Mouse (Mus musculus) testis, postnatal 10 days (tissue): ENCODE data around the gene Tmem38b.

Experiments used
- DNase-seq: peaks from one replicate; pipeline ENCODE4 v3.0.0; 2021; ENCODE audit warnings: low spot score

The Tmem38b gene

DNA sequence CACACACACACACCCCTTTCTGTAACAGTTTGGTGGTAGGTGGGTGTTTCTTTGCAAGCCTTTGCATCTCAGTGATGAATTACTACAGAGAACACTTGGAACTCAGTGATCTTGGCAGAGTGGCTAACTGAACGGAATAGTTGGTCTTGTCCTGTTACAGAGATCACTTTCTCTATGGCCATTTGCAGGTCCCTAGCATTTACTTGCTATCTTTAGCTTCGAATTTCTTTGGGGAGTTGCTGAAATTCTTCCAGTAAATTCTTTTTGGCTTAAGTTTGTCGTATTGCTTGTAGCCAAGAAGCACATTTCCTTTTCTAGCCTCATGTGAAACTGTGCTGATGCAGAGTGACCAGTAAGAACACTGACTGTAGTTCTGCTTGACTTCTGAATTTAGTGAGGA is 3.1 kb downstream of the Tmem38b start:
- DNase-seq = no peak

DNA sequence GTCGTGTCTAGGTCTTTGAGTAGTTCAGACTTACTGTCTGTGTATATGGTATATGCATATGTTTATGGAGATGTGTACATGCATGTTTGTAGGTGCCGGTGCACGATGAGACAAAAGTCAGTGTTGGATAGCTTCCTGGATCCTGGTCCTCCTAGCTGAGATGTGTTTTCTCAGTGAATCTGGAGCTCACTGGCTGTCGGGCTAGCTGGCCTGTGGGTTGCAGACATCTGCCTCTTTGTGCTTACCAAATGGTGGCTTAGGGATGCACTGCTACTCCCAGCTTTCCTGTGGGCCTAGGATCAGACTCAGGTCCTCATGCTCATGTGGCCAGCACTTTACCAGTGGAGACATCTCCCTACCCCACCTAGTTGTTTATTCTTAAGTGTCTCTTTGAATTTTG is 4.2 kb downstream of the Tmem38b start:
- no peak for DNase-seq

DNA sequence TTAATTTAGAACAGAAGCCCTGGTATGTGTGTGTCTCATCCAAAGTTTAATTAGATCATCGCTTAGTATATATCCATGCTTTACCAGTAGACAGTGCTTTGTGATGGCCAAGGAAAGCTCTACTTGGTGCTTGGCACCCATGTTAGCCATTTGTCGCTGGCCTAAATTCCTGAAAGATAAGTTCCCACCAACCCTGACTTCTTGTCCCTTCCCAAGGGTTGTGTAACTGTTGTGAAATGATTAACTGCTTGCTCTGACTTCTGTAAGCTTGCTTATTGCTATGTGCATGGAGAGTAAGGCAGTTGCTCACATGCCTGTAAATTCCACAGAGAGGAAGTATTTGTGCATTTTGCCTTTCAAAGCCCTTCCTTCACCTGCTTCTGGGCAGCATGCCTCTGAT is 4.7 kb downstream of the Tmem38b start:
- no peak for DNase-seq

DNA sequence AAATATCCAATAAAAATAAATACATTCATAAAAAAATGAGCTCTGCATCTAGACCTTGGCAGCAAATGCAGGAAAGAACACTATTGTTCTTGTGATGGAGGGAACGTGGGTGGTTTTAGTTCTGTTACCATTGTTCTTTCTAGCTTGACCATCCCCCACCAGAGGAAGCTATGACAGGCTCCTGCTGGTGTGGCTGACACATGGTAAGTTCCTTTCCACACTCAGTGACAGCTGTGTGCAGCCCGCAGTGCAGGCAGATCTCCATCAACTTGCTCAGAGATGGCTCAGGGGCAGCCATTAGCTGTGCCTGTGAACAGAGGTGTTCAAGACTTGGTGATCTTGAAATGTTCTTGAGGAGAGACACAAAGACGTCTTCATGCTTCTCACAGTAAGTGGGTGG is 6.5 kb downstream of the Tmem38b start:
- DNase-seq = no peak

DNA sequence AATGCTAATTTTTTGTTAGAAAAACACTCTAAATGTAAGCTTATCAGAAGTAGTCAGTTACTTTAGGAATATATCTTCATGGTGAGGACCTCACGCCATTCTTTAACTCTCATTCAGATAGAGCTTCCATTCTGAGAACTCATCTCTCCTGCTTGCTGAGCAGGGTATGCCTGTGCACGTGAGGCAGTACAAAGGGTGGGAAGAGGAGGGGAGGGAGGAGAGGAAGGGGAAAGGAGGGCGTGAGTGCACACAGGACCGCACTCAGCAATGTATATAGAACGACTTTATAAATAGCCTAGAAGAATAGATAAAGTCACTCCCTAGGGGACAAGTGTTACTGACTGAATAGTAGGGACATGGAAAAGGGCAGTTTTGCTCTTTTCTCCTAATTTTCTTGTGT is 11.1 kb downstream of the Tmem38b start:
- no peak for DNase-seq

DNA sequence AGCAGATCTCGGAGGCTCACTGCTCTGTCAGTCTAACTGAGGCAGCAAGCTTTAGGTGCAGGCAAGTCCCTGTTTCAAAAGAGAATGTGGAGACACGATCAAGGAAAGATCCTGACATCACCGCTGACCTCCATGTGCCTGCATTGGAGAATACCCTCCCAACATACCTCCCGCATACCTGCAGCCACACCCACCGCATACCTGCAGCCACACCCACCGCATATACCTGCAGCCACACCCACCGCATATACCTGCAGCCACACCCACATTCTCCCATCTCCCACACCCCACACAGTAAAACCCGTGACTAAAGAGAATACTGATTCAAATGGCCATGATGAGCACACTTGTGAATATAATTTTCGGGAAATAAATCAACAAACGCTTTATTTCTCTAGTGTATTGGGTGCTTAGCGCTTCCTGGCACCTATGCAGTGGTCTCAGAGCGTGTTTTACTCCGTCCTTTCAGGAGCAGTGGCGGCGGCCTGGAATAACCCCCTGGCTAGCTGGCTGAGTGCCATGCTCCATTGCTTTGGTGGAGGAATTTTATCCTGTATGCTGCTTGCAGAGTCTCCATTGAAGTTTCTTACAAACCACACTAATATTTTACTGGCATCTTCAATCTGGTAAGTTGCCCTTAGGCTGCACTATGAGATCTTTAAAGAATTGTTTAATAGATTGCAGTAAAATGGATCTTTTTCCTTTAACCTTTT is 14.5 kb downstream of the Tmem38b start:
- DNase-seq = peak; percentile 62

DNA sequence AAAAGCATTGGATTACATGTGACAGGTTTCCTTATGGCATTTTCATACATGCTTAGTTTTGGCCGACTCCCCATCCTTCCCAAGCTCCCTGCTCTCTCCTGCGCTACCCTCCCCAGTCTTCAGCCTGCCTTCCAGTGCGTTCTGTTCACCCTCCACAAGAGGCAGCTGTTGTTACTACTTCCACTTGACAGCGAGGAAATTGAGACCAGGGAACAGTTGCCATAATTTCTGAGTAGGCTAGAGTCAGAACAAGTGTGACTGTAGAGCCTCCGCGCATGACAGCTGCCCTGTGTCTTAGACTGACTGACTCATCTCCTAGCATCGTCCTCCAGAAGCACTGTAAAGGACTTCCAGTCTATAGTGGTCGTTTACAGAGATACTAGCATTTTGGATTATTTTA is 17.7 kb downstream of the Tmem38b start:
- DNase-seq = no peak

DNA sequence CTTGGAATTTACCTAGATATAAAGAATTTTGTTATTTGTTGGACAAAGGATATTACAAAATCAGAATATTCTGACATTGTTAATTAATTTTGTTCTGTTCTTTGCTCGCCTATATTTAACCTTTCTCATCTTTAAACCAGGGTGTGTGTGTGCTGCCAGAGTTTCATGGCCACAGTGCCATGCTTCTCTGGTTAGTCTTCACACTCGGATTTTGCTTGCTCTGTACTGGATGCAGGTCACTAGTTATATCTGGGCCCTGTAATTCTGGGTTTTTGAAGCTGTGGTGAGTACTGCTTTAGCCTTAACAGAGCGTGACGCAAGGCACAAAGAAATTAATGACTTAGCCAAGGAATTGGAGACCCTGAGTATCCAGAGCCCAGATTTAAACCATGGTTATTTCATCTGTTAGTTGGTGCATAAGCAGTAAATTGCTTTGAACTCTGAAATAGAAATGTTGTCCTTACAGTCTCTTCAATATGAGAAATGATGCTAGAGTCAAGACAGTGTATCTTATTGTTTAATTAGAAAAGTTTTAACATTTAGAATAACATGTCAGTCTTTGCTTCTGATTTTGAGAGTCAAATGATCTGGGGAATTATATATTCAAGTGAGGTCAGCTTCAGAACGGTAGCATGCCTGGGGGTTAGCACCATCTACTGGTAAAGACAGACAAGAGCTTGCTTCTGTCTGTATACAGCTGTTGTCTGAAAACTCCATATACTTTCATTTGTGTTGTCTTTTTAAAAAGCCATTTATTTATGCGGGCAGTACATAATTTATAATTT is 19.2 kb downstream of the Tmem38b start:
- no peak for DNase-seq

DNA sequence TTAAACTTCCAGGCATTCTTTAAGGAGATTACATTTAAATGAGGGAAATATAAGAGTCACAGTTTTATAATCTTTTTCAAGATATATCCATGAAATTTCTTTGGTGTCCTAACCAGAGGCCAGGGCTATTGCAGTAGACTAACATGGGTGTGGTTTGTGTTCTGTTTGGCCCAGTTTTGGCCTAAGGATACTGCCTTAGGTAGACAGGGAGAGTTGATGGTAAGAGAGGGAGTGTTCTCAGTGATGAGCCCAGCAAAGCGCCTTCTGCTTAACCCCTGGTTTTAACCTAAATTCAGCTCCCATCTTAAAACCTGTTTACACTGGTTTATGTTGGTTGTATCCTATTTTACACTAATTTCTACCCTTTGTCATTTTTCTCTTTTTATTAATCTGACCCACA is 19.8 kb downstream of the Tmem38b start:
- DNase-seq = no peak

DNA sequence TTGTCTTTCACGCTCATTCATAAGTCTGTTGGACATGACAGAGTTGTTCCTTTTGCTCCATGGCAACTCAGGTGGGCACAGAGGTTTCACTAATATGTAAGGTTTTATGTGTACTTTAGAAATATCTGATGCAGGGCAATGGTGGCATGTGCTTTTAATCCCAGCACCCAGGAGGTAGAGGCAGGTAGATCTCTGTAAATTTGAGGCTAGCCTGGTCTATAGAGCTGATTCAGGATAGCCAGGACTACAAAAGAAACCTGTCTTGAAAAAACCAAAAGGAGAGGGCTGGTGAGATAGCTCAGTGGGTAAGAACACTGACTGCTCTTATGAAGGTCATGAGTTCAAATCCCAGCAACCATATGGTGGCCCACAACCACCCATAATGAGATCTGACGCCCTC is 20.5 kb downstream of the Tmem38b start:
- no peak for DNase-seq

DNA sequence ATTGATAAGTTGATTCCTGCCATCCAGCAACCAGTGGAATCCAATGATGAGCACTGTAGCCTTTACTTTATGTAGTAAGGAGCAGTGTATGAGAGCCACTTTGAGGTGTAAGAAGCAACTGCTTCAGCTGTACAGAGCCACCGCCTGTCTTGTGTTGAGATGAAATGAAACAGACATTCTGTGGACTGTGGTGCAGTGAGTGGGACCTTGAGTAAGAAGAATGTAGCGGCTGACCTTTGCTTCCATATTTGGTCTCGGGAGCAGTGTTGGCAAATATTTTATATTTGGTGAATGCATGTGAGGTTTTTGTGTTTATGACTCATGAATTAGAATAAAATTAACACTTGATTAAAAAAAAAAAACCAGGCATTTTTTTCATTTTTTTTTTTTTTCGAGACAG is 21.7 kb downstream of the Tmem38b start:
- no peak for DNase-seq

DNA sequence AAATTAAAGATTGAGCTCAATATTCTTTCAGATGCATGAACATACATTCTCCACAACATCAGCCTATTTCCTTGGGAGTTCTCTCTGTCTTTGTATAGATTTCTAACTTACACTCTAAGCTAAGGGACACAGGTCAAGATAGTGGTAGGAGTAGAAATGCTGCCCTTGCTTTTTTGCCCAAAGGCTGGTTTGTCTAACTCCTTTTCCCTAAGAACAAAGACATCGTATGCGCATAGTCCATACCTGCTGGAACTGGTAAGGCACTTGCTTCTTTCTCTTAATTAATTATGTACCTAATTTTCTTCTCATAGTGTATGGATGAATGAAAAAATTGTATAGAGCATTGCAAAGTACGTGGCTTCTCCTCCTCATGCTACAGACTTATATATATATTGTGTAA is 22.5 kb downstream of the Tmem38b start:
- no peak for DNase-seq

DNA sequence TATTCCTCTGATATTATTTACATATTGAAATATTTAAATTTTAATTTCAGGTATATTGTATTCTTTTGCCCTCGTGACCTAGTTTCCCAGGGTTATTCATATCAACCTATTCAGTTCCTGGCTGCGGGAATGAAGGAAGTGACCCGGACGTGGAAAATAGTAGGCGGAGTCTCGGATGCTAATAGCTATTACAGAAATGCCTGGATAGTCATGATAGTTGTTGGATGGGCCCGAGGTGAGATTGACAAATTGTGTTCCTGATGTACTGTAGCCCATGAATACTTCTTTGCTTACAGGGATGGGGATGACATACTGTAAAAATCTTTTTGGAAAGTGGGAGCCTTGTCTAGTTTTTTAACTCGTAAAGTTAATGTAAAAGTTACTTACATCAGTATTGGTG is 23.0 kb downstream of the Tmem38b start:
- no peak for DNase-seq

DNA sequence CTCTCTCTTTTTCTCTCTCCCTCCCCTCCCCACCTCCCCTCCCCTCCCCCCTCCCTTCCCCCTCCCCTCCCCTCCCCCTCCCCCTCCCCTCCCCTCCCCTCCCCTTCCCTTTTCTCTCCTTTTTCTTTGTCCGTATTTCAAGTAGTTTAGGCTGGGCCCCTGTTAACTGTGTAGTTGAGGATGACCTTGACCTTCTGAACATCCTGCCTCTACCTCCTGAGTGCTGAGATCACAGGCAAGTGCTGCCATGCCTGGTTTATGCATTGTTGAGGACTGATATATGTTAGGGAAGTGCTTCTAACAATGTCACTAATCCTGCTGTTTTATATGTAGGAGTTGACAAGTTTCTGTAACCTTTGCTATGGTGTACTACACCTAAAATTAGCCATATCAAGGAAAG is 24.0 kb downstream of the Tmem38b start:
- DNase-seq = no peak

DNA sequence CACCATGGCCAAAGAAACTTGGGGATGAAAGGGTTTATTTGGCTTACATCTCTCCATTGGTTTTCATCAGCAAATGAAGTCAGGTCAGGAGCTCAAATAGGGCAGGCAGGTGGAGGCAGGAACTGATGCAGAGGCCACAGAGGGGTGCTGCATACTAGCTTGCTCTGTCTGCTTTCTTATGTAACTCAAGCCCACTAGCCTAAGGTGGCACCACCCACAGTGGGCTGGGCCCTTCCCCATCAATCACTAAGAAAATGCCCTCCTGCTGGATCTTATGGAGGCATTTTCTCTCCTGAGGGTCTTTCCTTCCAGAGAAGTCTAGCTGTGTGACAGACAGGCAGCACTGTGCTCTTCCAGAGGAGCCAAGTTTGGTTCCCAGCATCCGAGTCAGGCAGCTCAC is 27.5 kb downstream of the Tmem38b start:
- DNase-seq = no peak

DNA sequence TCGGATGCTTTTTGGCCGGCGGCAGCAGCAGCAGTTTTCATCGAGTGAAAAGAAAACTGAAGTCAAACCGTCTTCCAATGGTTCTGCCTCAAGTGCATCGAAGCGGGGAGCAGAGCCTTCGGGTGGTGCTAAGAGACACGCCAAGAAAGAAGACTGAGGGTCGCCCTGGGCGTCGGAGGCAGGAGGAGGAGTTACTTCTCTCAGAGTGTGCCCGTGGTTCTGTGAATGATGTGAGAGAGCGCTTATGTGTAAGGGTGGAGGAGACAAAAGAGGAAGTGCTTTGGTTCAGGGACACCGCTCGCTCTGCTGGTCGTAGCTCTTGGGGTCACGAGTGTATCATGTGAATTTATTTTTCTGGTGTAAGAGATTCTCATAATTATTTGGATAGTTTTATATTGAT is 34.1 kb downstream of the Tmem38b start:
- no peak for DNase-seq

DNA sequence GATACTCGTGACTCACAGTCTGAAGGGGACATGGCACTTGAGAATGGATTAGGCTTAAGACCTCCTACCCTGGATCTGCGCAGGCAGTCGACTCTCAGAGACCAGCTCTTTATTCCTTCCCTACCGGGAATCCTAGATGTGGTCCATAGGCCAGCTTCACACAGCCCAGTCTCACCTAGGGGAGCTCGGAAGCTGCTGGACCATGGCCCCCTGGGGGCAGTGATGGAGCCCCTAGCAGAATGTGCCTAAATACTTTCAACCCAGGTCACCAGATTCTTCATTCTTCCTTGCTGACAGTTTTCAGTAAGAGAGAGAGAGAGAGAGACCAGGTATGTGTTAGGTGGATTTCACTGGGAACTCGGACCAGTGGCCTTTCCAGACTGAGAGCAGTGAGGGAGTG is 36.3 kb downstream of the Tmem38b start:
- DNase-seq = no peak

DNA sequence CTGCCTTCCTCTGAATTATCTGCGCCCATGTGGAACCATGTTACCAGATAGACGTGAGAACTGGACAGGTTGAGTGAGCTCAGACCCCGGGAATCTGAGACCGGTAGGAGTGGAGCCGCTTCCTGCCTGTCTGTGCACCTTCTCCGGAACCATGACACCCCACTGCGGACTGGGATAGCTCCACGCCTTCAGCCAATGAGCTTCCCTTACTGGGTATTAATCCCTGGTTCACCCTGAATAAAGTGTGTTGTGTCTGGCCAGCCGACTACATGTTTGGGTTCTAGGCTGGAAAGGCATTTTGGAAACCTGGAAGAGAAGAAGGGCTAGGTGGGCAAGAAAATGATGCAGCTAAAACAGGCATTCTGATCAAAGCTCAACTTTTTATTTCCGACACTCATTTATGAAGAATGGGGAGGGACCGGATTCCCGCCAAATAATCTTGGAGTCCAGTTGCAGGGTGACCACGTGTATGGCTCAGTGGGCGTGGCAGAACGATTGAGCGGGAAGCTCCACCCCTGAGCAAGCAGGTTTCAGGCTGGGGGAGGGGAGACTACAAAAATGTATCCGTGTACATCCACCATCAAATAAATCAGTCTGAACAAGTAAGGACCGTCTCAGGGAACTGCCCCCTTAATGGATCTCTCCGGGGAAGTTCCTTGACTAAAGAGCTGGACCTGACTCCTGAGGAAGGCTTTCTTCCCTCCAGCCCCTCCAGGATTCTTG is 38.4 kb downstream of the Tmem38b start:
- no peak for DNase-seq

DNA sequence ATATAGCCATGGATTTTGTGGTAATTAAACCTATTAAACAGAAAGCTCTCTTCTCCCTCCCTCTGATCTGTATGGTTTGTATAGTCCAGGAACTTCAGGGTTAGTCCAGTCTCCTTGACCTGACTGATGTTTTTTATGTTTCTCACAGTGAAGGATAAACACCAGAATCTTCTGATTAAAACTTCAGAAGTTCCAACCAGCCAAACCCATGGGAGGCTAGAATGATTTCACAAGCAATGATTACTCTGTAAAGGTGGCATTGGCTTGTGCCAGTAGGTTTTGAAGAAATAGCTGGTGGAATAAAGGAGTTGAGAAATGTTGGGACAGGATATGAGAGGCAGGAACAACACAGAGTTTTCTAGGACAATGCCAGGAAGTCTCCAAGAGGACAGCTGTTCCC is 40.6 kb downstream of the Tmem38b start:
- DNase-seq = no peak

DNA sequence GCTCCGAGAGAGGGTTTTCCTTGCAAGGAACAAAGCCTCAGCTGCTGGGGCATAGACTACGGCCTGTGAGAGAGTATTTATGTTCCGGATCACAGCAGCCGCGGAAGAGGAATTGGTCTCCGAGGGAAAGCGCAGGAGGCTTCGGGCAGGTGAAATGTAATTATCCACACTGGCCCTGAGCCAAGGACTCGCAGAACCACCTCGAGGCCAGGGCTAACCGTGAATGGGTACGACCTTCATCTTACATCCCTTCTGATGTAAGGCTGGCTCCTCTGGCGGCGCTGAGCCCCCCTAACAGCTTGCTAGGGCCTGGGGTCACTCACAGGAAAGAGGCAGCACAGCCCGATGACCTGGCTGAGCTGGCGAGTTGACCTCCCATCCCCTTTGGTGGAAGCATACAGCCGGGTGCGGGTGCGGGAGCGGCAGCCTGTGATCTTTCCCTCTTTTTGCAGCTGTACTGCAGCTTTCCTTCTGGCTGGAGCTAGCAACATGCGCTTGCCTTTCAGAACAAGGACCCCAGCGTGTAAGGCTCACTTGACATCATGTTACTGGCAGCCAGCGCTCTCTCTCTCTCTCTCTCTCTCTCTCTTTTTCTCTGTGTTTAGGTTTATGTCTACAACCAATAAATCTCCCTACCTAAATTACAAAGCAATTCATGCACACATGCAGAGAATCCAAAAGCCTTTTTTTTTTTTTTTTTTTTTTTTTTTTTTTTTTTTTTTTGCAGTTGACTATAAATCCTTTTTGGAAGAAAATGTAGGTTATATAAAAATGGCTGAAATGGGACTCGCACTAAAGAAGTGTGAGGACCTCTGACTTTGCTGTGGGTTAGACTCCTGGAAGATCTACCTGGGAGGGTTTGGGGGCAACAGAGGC is 52.9 kb downstream of the Tmem38b start:
- DNase-seq = no peak

DNA sequence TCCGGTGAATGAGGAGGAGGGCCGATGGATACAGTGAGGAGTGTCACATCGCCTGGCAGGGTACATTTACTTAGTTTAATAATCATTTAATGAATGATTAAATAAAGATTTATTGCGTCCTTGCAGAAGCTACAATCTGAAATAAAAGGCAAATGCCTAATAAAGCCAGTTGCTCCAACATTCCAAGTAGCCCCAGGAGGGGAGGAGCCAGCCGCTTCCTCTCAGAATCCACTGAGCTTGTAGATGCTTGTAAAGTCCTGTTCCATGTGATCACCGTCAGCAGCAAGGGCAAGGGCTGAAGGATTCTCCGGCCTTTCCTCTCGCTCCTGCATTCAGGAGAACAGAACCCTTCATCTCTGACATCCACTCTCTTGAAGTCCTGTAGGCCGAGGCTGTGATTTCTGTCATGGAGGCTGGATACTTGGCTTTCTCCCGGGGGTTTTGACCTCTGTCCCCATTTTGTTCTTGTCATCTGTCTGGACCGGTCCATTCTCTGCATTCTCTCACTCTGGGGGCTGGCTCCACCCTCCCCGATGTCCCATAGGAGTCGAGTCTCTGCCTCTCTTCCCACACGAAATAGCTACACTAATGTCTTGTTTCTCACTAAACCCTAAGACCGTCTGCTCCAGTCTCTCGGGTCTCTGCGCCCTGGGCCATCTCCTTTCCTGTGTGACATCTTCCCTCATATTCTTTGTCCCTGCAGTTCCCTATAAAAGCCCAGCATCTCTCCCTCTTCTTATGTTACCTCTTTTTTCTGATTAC is 57.3 kb downstream of the Tmem38b start:
- DNase-seq = no peak
